Mouse (Mus musculus): Measurements from ENCODE around the gene Trim39. TPM values are rescaled to one million over a fixed set of nuclear protein-coding genes. Genes with fewer than 3 reads are reported as not detected.
"Not testable (repeated sequence)": the region's sequence is repeated elsewhere in the genome, so short reads cannot be mapped to it uniquely, and the experiment has no call there.

Trim39 gene
- polyA plus RNA-seq, 1 experiment: 5.1 TPM

DNA sequence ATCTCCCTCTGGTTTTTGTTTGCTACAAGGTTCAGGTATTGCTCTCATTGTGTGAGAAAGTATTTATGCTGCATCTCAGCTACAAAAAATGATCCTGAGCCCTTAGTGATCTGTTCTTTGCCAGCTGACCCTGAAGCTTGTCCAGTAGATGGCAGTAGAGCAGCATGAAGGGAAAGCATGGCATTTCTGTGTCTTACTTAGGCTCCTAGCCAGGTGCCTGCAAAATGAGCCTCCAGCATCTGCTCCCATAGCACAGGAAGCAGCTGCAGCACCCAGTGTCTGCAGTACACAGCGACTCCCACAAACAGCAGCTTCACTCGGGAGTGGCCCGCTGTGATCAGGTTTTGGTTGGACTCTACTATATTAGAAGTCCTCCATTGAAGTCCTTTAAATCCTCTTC is 36.8 kb upstream of the Trim39 start:
- TF ChIP-seq CTCF (IDR thresholded peaks at IDR 0.05; ENCODE audit: control insufficient read depth, insufficient read depth, insufficient read length): peak; percentile 1
- H3ac ChIP-seq (ENCODE audit: control insufficient read depth, insufficient read length, low read depth); H3K27me3 ChIP-seq (ENCODE audit: control insufficient read depth, insufficient read depth, insufficient read length); H3K36me3 ChIP-seq (ENCODE audit: control insufficient read depth, insufficient read depth); H3K79me2 ChIP-seq (ENCODE audit: control insufficient read depth, insufficient read depth); H3K79me3 ChIP-seq (ENCODE audit: low read depth); H3K4me3 ChIP-seq (ENCODE audit: insufficient read depth, poor library complexity, severe bottlenecking): not testable (repeated sequence)

- H3ac ChIP-seq (ENCODE audit: control insufficient read depth, insufficient read length, low read depth): no peak within 1 kb of the TSS
- peaks cover 3% of the 10 kb centered on the region for H3K27me3 ChIP-seq (ENCODE audit: control insufficient read depth, insufficient read depth, insufficient read length)
- H3K36me3 ChIP-seq (ENCODE audit: control insufficient read depth, insufficient read depth): no peaks in the 10 kb centered on the region
- H3K79me2 ChIP-seq (ENCODE audit: control insufficient read depth, insufficient read depth): no peaks in the 10 kb centered on the region
- H3K79me3 ChIP-seq (ENCODE audit: low read depth): no peaks in the 10 kb centered on the region
- H3K4me3 ChIP-seq (ENCODE audit: insufficient read depth, poor library complexity, severe bottlenecking): no peak within 1 kb of the TSS
- TF ChIP-seq FOSL1 (IDR thresholded peaks at IDR 0.05; ENCODE audit: insufficient read depth, low read length, poor library complexity, severe bottlenecking) (no peak), CEBPB (IDR thresholded peaks at IDR 0.05; ENCODE audit: low read depth) (no peak), MAX (IDR thresholded peaks at IDR 0.05) (no peak), MYOD1 (IDR thresholded peaks at IDR 0.05; ENCODE audit: control insufficient read depth, insufficient read length, low read depth) (no peak), MYOG (IDR thresholded peaks at IDR 0.05; ENCODE audit: control insufficient read depth, extremely low read depth, insufficient read length) (no peak), CTCF (IDR thresholded peaks at IDR 0.05; ENCODE audit: control insufficient read depth, insufficient read depth, insufficient read length) (no peak), USF1 (IDR thresholded peaks at IDR 0.05; ENCODE audit: low read depth) (no peak)
Measured at GRCm38 (mm10) chr17:36286390-36286789, 14.3 kb upstream of the Trim39 start, which contains the start of gene H2-M10.2. H2-M10.2 (minus strand) TSS chr17:36286490.

DNA sequence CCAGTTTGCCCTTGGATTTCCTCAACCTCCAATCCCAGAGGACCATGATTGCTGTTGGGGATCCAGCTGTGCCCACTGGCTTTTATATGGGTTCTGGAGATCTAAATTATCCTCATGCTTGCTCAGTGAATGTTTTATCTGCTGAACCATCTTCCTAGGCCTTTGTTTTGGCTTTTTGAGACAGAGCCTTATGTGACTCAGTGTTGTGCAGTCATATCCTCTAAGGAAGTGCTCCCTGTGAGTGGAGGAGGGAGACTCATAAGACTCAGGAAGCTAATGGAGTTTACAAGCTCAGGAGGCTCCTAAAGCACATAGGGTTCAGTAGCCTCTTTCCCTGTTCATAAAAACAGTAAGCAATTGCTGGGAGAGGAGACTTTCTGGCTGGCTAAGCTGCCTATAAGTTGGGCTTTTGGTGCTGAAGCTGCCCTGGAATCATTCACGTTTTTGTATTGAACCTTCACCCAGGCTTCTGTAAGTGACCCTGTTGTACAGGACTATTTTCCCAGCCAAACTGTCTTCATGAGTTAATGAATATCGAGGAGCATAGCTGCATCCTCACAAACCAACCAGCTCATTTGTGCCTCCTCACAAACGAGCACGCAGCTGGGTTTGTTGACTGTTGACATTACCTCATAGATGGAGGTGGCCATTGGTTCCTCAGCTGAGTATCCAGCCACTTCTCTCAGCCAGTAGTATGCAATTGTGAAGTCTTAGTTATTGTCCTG is 9.6 kb upstream of the Trim39 start:
- peaks cover 21% of the 10 kb centered on the region for H3K79me2 ChIP-seq (ENCODE audit: control insufficient read depth, insufficient read depth)
- no peak for TF ChIP-seq MYOG (IDR thresholded peaks at IDR 0.05; ENCODE audit: control insufficient read depth, extremely low read depth, insufficient read length)
- TF ChIP-seq CTCF (IDR thresholded peaks at IDR 0.05; ENCODE audit: control insufficient read depth, insufficient read depth, insufficient read length): no peak
- TF ChIP-seq USF1 (IDR thresholded peaks at IDR 0.05; ENCODE audit: low read depth): no peak
- TF ChIP-seq MYOD1 (IDR thresholded peaks at IDR 0.05; ENCODE audit: control insufficient read depth, insufficient read length, low read depth): no peak
- no peak for TF ChIP-seq MAX (IDR thresholded peaks at IDR 0.05)
- no peak for TF ChIP-seq CEBPB (IDR thresholded peaks at IDR 0.05; ENCODE audit: low read depth)
- no peak for TF ChIP-seq FOSL1 (IDR thresholded peaks at IDR 0.05; ENCODE audit: insufficient read depth, low read length, poor library complexity, severe bottlenecking)
- H3ac ChIP-seq (ENCODE audit: control insufficient read depth, insufficient read length, low read depth): no peak overlapping the region
- H3K79me3 ChIP-seq (ENCODE audit: low read depth): peaks cover 10% of the 10 kb centered on the region
- no peaks in the 10 kb centered on the region for H3K27me3 ChIP-seq (ENCODE audit: control insufficient read depth, insufficient read depth, insufficient read length)
- peaks cover 36% of the 10 kb centered on the region for H3K36me3 ChIP-seq (ENCODE audit: control insufficient read depth, insufficient read depth)
- no peak overlapping the region for H3K4me3 ChIP-seq (ENCODE audit: insufficient read depth, poor library complexity, severe bottlenecking)

DNA sequence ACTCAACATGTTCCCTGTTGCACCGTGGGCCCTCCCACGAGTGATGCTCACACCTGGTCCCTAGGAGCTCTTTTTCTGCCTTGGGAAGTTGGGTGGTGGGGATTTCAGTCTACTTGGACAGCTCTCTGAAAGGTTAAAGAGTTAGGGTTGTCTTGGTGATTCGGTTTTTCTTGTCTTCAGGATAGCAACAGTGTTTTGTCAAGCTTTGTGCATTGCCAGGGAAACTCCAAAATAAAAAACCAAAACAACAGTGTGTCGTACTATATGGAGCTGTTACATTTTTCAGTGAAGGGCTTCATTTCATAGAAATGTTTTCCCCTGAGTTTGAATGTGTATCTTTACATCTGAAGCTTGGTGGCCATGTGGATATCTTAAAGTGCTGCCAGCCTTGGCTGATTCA is 2.7 kb upstream of the Trim39 start:
- Histone ChIP-seq H3K36me3 (ENCODE audit: control insufficient read depth, insufficient read depth) (peaks cover 69% of the 10 kb centered on the region), H3K4me3 (ENCODE audit: insufficient read depth, poor library complexity, severe bottlenecking) (no peak overlapping the region), H3K27me3 (ENCODE audit: control insufficient read depth, insufficient read depth, insufficient read length) (no peaks in the 10 kb centered on the region), H3K79me2 (ENCODE audit: control insufficient read depth, insufficient read depth) (peaks cover 85% of the 10 kb centered on the region), H3K79me3 (ENCODE audit: low read depth) (peaks cover 56% of the 10 kb centered on the region), H3ac (ENCODE audit: control insufficient read depth, insufficient read length, low read depth) (no peak overlapping the region)
- no peak for TF ChIP-seq CEBPB (IDR thresholded peaks at IDR 0.05; ENCODE audit: low read depth)
- no peak for TF ChIP-seq MYOG (IDR thresholded peaks at IDR 0.05; ENCODE audit: control insufficient read depth, extremely low read depth, insufficient read length)
- no peak for TF ChIP-seq MAX (IDR thresholded peaks at IDR 0.05)
- no peak for TF ChIP-seq FOSL1 (IDR thresholded peaks at IDR 0.05; ENCODE audit: insufficient read depth, low read length, poor library complexity, severe bottlenecking)
- no peak for TF ChIP-seq MYOD1 (IDR thresholded peaks at IDR 0.05; ENCODE audit: control insufficient read depth, insufficient read length, low read depth)
- TF ChIP-seq USF1 (IDR thresholded peaks at IDR 0.05; ENCODE audit: low read depth): no peak
- TF ChIP-seq CTCF (IDR thresholded peaks at IDR 0.05; ENCODE audit: control insufficient read depth, insufficient read depth, insufficient read length): no peak

GRCm38 (mm10) chr17:36273796-36274195 is 1.7 kb upstream of the Trim39 start:
- no peaks in the 10 kb centered on the region for H3K27me3 ChIP-seq (ENCODE audit: control insufficient read depth, insufficient read depth, insufficient read length)
- peaks cover 55% of the 10 kb centered on the region for H3K79me3 ChIP-seq (ENCODE audit: low read depth)
- TF ChIP-seq USF1 (IDR thresholded peaks at IDR 0.05; ENCODE audit: low read depth) (no peak), MYOG (IDR thresholded peaks at IDR 0.05; ENCODE audit: control insufficient read depth, extremely low read depth, insufficient read length) (no peak), MAX (IDR thresholded peaks at IDR 0.05) (no peak), CEBPB (IDR thresholded peaks at IDR 0.05; ENCODE audit: low read depth) (no peak), MYOD1 (IDR thresholded peaks at IDR 0.05; ENCODE audit: control insufficient read depth, insufficient read length, low read depth) (no peak), FOSL1 (IDR thresholded peaks at IDR 0.05; ENCODE audit: insufficient read depth, low read length, poor library complexity, severe bottlenecking) (no peak), CTCF (IDR thresholded peaks at IDR 0.05; ENCODE audit: control insufficient read depth, insufficient read depth, insufficient read length) (no peak)
- no peak overlapping the region for H3K4me3 ChIP-seq (ENCODE audit: insufficient read depth, poor library complexity, severe bottlenecking)
- peaks cover 86% of the 10 kb centered on the region for H3K79me2 ChIP-seq (ENCODE audit: control insufficient read depth, insufficient read depth)
- H3K36me3 ChIP-seq (ENCODE audit: control insufficient read depth, insufficient read depth): peaks cover 59% of the 10 kb centered on the region
- no peak overlapping the region for H3ac ChIP-seq (ENCODE audit: control insufficient read depth, insufficient read length, low read depth)

Data from C2C12 (cell line).